Mouse (Mus musculus): Measurements from ENCODE around the gene Plxdc1.

GRCm38 (mm10) chr11:97982721-97983120 lies 3.5 kb downstream of the Plxdc1 start:
- TF ChIP-seq CTCF (IDR thresholded peaks at IDR 0.05; ENCODE audit: low read depth, low read length) (no peak), EP300 (IDR thresholded peaks at IDR 0.05; ENCODE audit: insufficient read depth, low read depth, low read length) (no peak), POLR2A (IDR thresholded peaks at IDR 0.05; ENCODE audit: insufficient read depth, low read length) (no peak)
